Mouse (Mus musculus) spleen, postnatal 14 days (tissue): ENCODE results near the gene Cars.
"Not testable (repeated sequence)": the region's sequence is repeated elsewhere in the genome, so short reads cannot be mapped to it uniquely, and the experiment has no call there.

Experiments used
- DNase-seq, 2 experiments: peaks; one replicate each; pipeline ENCODE4 v3.0.0; 2021 to 2022; ENCODE audit warnings: low spot score in 2 of 2

The Cars gene

DNA sequence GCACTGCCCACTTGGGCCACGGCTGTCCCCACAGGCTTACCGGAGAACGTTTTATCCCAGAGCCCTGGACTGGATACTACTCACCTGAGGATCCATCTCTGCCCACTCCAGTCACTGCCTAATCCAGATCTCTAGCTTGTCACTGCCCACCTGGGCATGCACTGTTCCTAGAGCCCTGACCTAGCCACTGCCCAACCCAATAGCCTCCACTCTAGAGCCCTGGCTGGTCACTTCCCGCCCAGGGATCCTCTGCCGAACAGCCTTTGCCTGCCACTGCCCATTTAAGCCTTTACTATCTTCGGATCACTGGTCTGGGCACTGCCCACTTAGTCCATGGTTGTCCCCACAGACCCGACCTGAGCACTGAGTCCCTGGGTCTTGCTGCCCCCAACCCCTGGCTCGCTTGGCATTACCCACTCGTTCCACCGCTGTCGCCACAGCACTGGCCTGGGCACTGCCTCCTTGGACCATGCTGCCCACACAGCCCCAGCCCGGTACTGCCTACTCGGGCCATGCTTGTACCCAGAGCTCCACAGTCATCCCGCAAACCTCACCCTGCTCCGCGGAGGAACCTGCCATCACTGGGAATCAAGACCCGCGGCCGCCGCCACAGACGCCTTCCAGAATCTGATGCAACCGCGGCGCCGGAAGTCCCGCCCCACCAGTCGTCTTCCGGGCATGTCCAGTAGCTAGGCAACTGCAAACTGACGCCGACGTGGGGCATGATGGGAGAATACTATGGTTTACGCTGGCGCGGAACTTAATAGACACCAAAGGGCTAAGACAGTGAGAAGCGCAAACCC lies at the start of gene Cars:
Gene Cars, minus strand, starts transcription at position 663 of the 803 bp plus-strand sequence.
- peak; percentile 87 to 91 for DNase-seq

GRCm38 (mm10) chr7:143649034-143649768 lies 49.3 kb upstream of the Cars start, which contains the start of gene Tnfrsf22:
Gene Tnfrsf22 (minus strand): TSS chr7:143649661.
- DNase-seq, result peak; percentile 56 to 68

GRCm38 (mm10) chr7:143643949-143644348 lies 44.1 kb upstream of the Cars start:
- DNase-seq, result not testable (repeated sequence)

- DNase-seq, result no peak
Observed at GRCm38 (mm10) chr7:143636674-143637073, 36.8 kb upstream of the Cars start.

GRCm38 (mm10) chr7:143631503-143631902 lies 31.6 kb upstream of the Cars start:
- DNase-seq, result no peak

DNA sequence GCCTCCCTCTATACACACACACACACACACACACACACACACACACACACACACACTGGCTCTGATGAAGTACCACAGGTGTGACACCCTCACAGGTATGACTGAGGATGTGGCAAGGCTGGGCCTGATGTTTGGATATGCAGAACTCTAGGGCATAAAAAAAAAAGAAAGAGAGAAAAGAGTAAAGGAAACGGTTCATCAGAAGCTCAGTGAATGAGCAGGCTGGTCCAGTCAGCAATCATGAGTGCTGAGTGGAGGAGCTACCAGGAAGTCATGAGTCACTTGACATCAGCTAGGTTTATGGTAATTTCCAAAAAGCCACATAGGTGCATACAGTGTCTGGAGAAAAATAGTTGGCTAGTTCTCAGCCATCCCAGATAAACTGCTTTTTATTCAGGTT lies 29.6 kb upstream of the Cars start:
- DNase-seq, result no peak

DNA sequence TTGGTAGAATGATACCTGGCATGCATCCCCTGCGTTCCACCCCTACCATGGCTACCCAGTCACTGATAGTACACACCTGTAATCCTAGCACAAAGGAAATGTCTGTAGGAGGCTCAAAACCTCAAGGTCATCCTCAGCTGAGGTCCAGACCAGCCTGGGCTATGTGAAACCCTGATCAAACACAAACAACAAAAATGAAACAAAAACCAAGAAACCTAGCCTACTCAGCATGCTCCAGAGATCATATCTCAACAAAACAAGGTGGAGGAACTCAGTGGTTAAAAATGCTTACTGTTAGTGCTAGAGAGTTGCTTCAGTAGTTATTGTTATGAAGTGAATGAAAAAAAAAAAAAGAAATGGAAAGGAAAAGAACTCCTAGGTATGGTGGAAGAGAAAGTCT lies 28.6 kb upstream of the Cars start, which contains the start of gene Tnfrsf26:
Gene Tnfrsf26, minus strand, starts transcription at position 183 of the 400 bp plus-strand sequence.
- DNase-seq, result no peak

DNA sequence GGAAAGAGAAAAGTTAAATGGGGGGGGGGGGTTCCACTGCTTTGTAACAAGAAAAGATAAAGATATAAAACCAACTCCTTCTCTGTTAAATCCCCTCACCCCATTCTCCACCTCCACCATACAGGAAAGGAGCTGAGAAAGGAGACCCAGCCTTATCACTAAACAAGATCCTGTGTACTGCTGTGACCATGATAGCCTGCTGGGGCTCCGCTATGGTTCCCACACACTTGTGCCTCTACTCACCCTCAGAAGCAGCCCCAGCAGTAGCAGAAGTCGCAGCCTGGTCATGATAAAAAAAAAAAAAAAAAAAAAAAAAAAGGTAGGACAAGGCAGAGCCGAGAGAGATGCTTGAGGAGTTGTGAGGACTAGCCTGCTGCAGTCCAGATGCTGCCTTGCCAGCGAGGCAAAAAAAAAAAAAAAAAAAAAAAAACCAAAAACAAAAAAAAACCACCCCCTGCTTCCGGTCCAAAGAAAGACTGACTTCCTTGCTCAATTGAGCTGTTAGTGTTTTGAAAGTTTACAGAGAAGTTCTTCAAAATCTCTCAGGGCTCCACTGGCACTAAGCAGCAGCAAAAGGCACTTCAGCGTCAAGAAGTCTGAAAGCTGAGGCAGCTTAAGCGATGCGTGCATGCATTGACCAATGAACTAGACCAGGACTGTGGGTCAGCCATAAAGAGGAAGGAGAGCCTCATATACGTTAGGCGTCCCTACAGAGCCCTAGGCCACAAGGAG lies 27.8 kb upstream of the Cars start:
- DNase-seq, result no peak

DNA sequence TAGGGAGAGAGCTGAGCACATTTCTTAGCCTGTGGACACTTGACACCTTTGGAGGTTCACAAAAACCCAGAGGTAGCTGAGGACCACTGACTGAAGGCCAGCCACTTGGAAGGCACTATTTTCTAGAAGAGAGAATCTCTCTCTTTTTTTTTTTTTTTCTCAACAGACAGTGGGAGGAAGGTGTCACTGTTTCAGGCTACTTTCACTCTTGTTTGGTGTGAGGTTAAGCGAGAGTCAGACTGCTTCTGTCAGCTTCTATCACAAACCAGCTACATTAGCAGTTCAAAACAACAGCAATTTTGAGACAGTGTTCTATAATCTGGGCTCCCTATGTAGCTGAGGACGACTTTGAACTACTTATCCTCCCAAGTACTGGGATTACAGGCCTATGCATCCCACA lies 26.3 kb upstream of the Cars start:
- no peak for DNase-seq

- DNase-seq, result no peak
Observed at GRCm38 (mm10) chr7:143625151-143625550, 25.3 kb upstream of the Cars start.

GRCm38 (mm10) chr7:143624561-143624960 lies 24.7 kb upstream of the Cars start:
- DNase-seq, result no peak

DNA sequence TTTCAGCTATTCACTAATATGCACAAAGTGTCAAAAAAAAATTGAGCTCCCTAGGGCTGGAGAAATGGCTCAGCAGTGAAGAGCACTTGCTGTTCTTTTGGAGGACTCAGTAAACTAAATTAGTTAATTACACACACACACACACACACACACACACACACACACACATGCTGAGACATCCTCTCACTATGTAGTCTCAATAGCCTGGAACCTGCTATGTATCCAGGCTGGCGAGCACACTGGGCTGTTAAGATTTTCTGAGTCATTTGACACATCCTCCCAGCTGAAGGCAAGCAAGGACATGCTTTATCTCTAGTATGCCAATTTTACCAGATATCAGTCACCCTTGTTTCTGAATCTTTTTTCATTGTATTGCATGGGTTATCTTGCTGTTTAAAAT lies 21.1 kb upstream of the Cars start:
- DNase-seq, result no peak

DNA sequence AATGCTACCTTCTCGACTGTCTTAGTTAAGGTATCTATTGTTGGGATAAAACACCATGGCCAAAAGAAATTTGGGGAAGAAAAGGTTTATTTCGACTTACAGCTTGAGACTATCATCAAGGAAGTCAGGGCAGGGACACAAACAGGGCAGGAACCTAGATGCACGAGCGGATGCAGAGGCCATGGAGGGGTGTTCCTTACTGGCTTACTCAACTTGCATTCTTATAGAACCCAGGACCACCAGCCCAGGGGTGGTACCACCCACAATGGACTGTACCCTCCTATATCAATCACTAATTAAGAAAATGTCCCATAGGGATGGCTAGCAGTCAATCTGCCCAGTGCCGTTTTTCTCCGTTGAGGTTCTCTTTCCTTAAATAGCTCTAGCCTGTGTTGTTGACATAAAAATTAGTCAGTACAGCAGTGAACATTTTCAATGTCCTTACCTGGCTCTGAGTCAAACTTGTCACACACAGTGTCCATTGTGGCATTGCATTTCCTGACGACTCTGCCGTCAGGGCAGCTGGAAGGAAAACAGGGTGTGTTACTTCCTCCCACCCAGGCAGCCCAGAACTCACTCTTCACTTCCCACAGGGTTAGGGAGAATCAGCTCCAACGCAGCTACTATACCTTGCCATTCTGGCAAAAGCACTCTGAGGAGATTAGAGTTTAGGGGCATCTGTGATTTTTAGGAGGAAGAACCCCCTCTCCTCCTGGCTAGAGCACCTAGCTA lies 14.7 kb upstream of the Cars start:
- DNase-seq, result no peak

DNA sequence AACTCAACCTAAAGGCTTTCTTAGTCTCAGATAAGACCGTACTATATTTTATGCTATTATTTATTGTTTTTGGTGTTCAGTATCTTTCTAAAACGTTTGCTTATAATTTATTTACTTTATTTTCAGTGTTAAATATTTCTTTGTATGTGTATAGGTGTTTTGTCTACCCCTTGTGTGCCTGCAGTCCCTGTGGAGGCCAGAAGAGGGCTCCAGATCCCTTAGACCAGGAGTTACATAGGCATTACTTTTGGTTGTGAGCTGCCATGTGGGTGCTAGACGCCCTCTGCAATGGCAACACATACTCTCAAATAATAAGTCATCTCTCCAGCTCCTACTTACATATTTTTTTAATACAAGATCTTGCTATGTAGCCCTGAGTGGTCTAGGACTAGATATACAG lies 12.3 kb upstream of the Cars start:
- DNase-seq, result no peak

DNA sequence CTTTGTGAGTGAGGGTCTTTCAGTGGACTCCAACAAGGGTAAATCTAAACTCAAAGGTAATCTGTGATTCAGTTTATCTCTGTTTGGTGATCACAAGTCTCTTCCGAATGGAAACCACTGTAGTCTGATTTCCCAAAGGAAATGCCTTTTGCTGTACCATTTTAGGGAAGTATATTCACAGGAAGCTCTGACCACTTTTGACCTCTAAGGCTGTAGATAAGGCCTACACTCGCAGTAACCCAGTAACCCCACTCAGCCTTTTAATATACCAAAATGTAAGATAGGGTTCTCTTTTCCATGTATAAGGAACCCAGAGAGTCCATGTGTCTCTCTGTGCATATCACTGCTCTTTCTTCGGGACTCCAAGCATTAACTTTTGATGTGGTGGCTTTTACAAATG lies 5.4 kb upstream of the Cars start:
- no peak for DNase-seq

DNA sequence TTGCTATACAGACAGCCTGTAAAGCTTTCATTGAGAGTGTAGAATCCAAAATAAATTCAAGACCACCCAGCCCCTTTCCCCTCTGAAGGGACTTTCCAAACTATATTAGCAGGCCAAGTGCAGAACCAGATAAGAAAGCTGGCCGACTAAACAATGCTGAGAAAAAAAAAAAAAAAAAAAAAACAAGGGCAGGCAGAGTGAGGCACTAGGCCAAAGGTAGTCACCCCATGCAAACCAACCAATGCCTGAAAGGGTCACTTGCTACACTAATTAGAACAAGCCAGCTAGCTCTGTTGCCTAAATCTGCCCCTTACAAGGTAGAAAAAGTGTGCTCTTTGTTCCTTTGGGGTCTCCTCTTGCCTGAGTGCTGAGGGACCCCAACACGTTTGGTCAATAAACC lies 5.0 kb upstream of the Cars start:
- no peak for DNase-seq

- no peak for DNase-seq
Observed at GRCm38 (mm10) chr7:143601705-143602104, 1.8 kb upstream of the Cars start.

- DNase-seq, result no peak
Observed at GRCm38 (mm10) chr7:143600231-143600740, 396 bp upstream of the Cars start.

GRCm38 (mm10) chr7:143594865-143595264 lies 5.0 kb downstream of the Cars start:
- no peak for DNase-seq

- DNase-seq, result no peak
Observed at GRCm38 (mm10) chr7:143592255-143592654, 7.6 kb downstream of the Cars start.

DNA sequence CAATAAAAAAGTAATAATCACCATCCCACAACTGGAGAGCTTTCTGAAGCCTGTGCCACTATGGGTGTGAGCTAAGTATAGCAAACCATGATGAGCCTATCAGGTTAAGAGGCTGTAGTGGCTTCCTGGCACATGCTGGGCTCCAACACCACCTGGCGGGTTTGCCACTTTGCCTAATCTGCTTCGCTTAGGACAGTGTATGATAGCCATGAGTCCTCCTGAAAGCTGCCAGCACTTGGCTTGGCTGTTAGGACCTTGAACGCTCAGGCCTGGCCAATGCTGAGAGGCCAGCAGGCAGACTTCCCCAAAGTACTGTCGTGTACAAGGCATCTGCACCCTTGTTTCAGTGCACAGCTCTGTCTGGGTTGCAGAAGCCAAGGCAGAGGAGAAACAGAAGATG lies 11.9 kb downstream of the Cars start:
- DNase-seq, result no peak
